Mouse (Mus musculus): Measurements from ENCODE around the gene Scimp. TPM values are rescaled to one million over a fixed set of nuclear protein-coding genes. Genes with fewer than 3 reads are reported as not detected.

The Scimp gene
- polyA plus RNA-seq (2014; fragmentation: Illumina TruSeq; extraction: RNeasy Lipid Tissue Mini Kit (QIAGEN cat#74804); ENCODE audit: low replicate concordance): 1.6 TPM

GRCm38 (mm10) chr11:70812365-70812764 lies at the start of gene Scimp:
Gene Scimp (minus strand): TSS chr11:70812586.

GRCm38 (mm10) chr11:70844559-70845456 lies 32.4 kb upstream of the Scimp start, which contains the start of gene Rabep1:
Gene Rabep1 (plus strand): TSS chr11:70844778.

GRCm38 (mm10) chr11:70763936-70764808 lies 48.2 kb downstream of the Scimp start, which contains the start of gene Zfp3:
Gene Zfp3 (plus strand): TSS chr11:70764209.

Other genes starting within 250 kb of the Scimp start
- 1.6 TPM for gene Mink1, start 249.7 kb downstream of the Scimp start, polyA plus RNA-seq (2014; fragmentation: Illumina TruSeq; extraction: RNeasy Lipid Tissue Mini Kit (QIAGEN cat#74804); ENCODE audit: low replicate concordance)
- gene 4930544D05Rik, start 196.7 kb downstream of the Scimp start, polyA plus RNA-seq (2014; fragmentation: Illumina TruSeq; extraction: RNeasy Lipid Tissue Mini Kit (QIAGEN cat#74804); ENCODE audit: low replicate concordance): not detected
- not detected for gene Chrne, start 193.4 kb downstream of the Scimp start, polyA plus RNA-seq (2014; fragmentation: Illumina TruSeq; extraction: RNeasy Lipid Tissue Mini Kit (QIAGEN cat#74804); ENCODE audit: low replicate concordance)
- gene Gp1ba, start 173.5 kb downstream of the Scimp start, polyA plus RNA-seq (2014; fragmentation: Illumina TruSeq; extraction: RNeasy Lipid Tissue Mini Kit (QIAGEN cat#74804); ENCODE audit: low replicate concordance): not detected
- 43.6 TPM for gene Rnf167, start 165.4 kb downstream of the Scimp start, polyA plus RNA-seq (2014; fragmentation: Illumina TruSeq; extraction: RNeasy Lipid Tissue Mini Kit (QIAGEN cat#74804); ENCODE audit: low replicate concordance)
- gene Slc25a11, start 165.1 kb downstream of the Scimp start, polyA plus RNA-seq (2014; fragmentation: Illumina TruSeq; extraction: RNeasy Lipid Tissue Mini Kit (QIAGEN cat#74804); ENCODE audit: low replicate concordance): 31.8 TPM
- gene Pfn1, start 157.9 kb downstream of the Scimp start, polyA plus RNA-seq (2014; fragmentation: Illumina TruSeq; extraction: RNeasy Lipid Tissue Mini Kit (QIAGEN cat#74804); ENCODE audit: low replicate concordance): 99.8 TPM
- 0.74 TPM for gene Eno3, start 155.4 kb downstream of the Scimp start, polyA plus RNA-seq (2014; fragmentation: Illumina TruSeq; extraction: RNeasy Lipid Tissue Mini Kit (QIAGEN cat#74804); ENCODE audit: low replicate concordance)
- gene Spag7, start 143.2 kb downstream of the Scimp start, polyA plus RNA-seq (2014; fragmentation: Illumina TruSeq; extraction: RNeasy Lipid Tissue Mini Kit (QIAGEN cat#74804); ENCODE audit: low replicate concordance): 11.3 TPM
- gene Camta2, start 124.5 kb downstream of the Scimp start, polyA plus RNA-seq (2014; fragmentation: Illumina TruSeq; extraction: RNeasy Lipid Tissue Mini Kit (QIAGEN cat#74804); ENCODE audit: low replicate concordance): 0.85 TPM
- gene Inca1, start 112.4 kb downstream of the Scimp start, polyA plus RNA-seq (2014; fragmentation: Illumina TruSeq; extraction: RNeasy Lipid Tissue Mini Kit (QIAGEN cat#74804); ENCODE audit: low replicate concordance): not detected
- gene Kif1c, start 112.0 kb downstream of the Scimp start, polyA plus RNA-seq (2014; fragmentation: Illumina TruSeq; extraction: RNeasy Lipid Tissue Mini Kit (QIAGEN cat#74804); ENCODE audit: low replicate concordance): 14.5 TPM
- 1.6 TPM for gene Zfp3, start 48.4 kb downstream of the Scimp start, polyA plus RNA-seq (2014; fragmentation: Illumina TruSeq; extraction: RNeasy Lipid Tissue Mini Kit (QIAGEN cat#74804); ENCODE audit: low replicate concordance)
- 45.4 TPM for gene Rabep1, start 32.2 kb upstream of the Scimp start, polyA plus RNA-seq (2014; fragmentation: Illumina TruSeq; extraction: RNeasy Lipid Tissue Mini Kit (QIAGEN cat#74804); ENCODE audit: low replicate concordance)
- gene Nup88, start 157.4 kb upstream of the Scimp start, polyA plus RNA-seq (2014; fragmentation: Illumina TruSeq; extraction: RNeasy Lipid Tissue Mini Kit (QIAGEN cat#74804); ENCODE audit: low replicate concordance): 138 TPM
- 6.9 TPM for gene Rpain, start 157.6 kb upstream of the Scimp start, polyA plus RNA-seq (2014; fragmentation: Illumina TruSeq; extraction: RNeasy Lipid Tissue Mini Kit (QIAGEN cat#74804); ENCODE audit: low replicate concordance)
- gene C1qbp, start 170.4 kb upstream of the Scimp start, polyA plus RNA-seq (2014; fragmentation: Illumina TruSeq; extraction: RNeasy Lipid Tissue Mini Kit (QIAGEN cat#74804); ENCODE audit: low replicate concordance): 104 TPM
- gene Dhx33, start 191.9 kb upstream of the Scimp start, polyA plus RNA-seq (2014; fragmentation: Illumina TruSeq; extraction: RNeasy Lipid Tissue Mini Kit (QIAGEN cat#74804); ENCODE audit: low replicate concordance): 9.3 TPM
- gene Mis12, start 207.0 kb upstream of the Scimp start, polyA plus RNA-seq (2014; fragmentation: Illumina TruSeq; extraction: RNeasy Lipid Tissue Mini Kit (QIAGEN cat#74804); ENCODE audit: low replicate concordance): 46.9 TPM
- gene Derl2, start 207.3 kb upstream of the Scimp start, polyA plus RNA-seq (2014; fragmentation: Illumina TruSeq; extraction: RNeasy Lipid Tissue Mini Kit (QIAGEN cat#74804); ENCODE audit: low replicate concordance): 81.0 TPM
- 1.8 TPM for gene 6330403K07Rik, start 220.9 kb upstream of the Scimp start, polyA plus RNA-seq (2014; fragmentation: Illumina TruSeq; extraction: RNeasy Lipid Tissue Mini Kit (QIAGEN cat#74804); ENCODE audit: low replicate concordance)

All from small intestine, adult 10 weeks (tissue).